Mouse (Mus musculus): Measurements from ENCODE around the gene Gzmn. TPM values are rescaled to one million over a fixed set of nuclear protein-coding genes. Genes with fewer than 3 reads are reported as not detected.

The Gzmn gene
- total RNA-seq, 2 experiments from 2014 or later: not detected

Other genes starting within 250 kb of the Gzmn start
- not detected for gene Cma1, start 229.9 kb downstream of the Gzmn start, total RNA-seq (2021)
- gene Cma2, start 223.6 kb downstream of the Gzmn start, total RNA-seq (2021): not detected
- not detected for gene Mcpt1, start 156.6 kb downstream of the Gzmn start, total RNA-seq (2021)
- not detected for gene Mcpt9, start 144.1 kb downstream of the Gzmn start, total RNA-seq (2021)
- gene Mcpt2, start 132.6 kb downstream of the Gzmn start, total RNA-seq (2021): not detected
- not detected for gene Mcpt4, start 112.3 kb downstream of the Gzmn start, total RNA-seq (2021)
- not detected for gene Mcpt8, start 89.3 kb downstream of the Gzmn start, total RNA-seq (2021)
- not detected for gene Ctsg, start 72.0 kb downstream of the Gzmn start, total RNA-seq (2021)
- not detected for gene Gzme, start 54.0 kb downstream of the Gzmn start, total RNA-seq (2021)
- gene Gzmd, start 42.0 kb downstream of the Gzmn start, total RNA-seq (2021): not detected
- not detected for gene Gzmg, start 15.0 kb downstream of the Gzmn start, total RNA-seq (2021)
- gene Gzmf, start 36.8 kb upstream of the Gzmn start, total RNA-seq (2021): not detected
- gene Gzmc, start 60.1 kb upstream of the Gzmn start, total RNA-seq (2021): not detected
- gene Gzmb, start 87.7 kb upstream of the Gzmn start, total RNA-seq (2021): not detected
- gene Atp12a, start 190.5 kb upstream of the Gzmn start, total RNA-seq (2021): under 1 TPM in 1 of 2 experiments, not detected in 1; 0.23 TPM
- gene Rnf17, start 228.0 kb upstream of the Gzmn start, total RNA-seq (2021): under 1 TPM; 0.44 to 0.85 TPM